Mouse (Mus musculus) bone marrow, adult 2 months (tissue): ENCODE data around the gene Dlst.

Experiments used
- CTCF ChIP-seq: fragments of 200-500 bp; IDR thresholded peaks from 2 replicates; pipeline ENCODE4 v1.5.1; 2011; ENCODE audit warnings: low read length, control low read depth; ENCODE audit not compliant: control insufficient read depth, insufficient read depth
- POLR2A ChIP-seq: fragments of 200-500 bp; IDR thresholded peaks from 2 replicates; pipeline ENCODE4 v1.6.1; 2011; ENCODE audit warnings: low read depth, mild to moderate bottlenecking, control low read depth, low read length, borderline replicate concordance; ENCODE audit not compliant: control insufficient read depth

GRCm38 (mm10) chr12:85176846-85177523 is 66.4 kb downstream of the Dlst start:
- TF ChIP-seq CTCF (no peak), POLR2A (no peak; the same call in 1 of the 2 replicates)
